Mouse (Mus musculus): ENCODE results near the gene Msantd1.
"Not testable (repeated sequence)": the region's sequence is repeated elsewhere in the genome, so short reads cannot be mapped to it uniquely, and the experiment has no call there.

Gene Msantd1

DNA sequence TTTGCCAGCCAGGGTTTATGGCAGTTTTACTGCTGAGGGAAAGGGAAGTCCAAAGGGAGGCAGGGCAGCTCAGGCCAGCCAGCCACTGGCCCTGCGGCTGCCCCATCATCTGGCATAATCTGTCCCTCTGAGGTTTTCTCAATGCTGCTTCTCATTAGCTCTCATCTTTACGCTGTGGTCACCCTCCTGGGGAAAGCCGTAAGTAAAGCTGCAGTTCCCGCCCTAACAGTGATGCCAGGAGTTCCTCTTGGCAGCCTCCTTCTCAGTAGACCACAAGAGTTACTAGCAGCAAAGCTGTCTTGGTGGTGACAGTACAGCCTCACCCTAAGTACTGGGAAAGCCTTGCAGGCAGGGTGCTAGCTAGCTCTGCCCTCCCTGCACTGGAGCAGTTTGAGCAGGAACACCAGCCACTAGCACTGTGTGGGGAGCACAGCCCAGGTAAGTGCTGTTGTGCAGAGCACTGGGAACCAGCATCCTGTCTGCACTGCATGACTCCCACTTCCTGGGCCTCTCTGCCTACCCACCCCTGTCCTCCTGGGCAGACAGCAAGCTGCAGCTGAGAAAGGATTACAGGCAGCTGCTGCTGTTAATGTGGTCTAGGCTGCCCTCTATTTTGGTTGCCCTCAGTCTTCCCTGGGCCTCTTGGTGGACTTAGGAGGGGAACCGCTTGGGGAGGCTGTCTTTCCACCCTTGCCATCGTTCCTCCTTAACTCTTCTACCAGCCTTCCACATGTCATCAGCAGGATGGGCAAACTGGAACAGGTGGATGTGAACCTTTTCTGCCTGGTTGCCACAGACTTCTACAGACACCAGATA lies at the start of gene Msantd1:
TSS of gene Msantd1 (plus strand) at position 103 of the 816 bp plus-strand sequence.
- no peak for DNase-seq (ENCODE audit: low spot score)

DNA sequence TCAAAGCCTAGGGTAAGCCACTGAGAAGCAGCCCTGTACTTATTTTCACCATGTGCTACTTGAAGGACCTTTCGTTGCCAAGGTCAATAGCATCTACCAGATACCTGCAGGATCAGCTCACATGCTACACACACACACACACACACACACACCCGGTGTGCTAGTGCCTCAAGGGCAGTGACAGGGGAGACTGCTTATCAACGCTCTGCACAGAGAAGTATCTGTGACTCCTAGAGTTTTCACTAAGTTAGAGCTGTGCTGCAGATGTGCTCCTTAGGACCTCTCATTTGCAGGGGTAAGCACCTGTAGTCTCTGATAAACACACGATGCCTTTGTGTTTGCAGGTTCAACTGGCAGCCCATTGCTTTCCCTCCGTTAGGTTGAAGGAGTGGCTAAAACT lies 42.4 kb upstream of the Msantd1 start:
- no peak for DNase-seq (ENCODE audit: low spot score)

- not testable (repeated sequence) for DNase-seq (ENCODE audit: low spot score)
Observed at GRCm38 (mm10) chr5:34880307-34880706, 27.5 kb upstream of the Msantd1 start.

GRCm38 (mm10) chr5:34881023-34881422 lies 26.8 kb upstream of the Msantd1 start:
- DNase-seq (ENCODE audit: low spot score), result no peak

DNA sequence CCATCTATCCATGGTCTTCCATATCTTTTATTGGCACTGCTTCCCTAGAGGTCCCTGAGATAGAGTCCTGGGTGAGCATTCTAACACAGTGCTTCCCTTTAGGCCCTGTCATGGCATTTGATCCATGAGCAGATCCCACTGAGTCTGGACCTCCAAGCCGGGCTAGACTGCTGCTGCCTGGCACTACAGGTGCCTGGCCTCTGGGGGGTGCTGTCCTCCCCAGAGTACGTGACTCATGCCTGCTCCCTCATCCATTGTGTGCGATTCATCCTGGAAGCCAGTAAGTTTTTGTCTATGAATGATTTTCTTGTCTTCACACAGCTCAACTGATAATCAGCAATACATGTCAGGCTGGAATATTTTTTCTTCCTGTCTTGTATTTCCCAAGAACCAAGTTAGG lies 22.6 kb upstream of the Msantd1 start:
- no peak for DNase-seq (ENCODE audit: low spot score)

DNA sequence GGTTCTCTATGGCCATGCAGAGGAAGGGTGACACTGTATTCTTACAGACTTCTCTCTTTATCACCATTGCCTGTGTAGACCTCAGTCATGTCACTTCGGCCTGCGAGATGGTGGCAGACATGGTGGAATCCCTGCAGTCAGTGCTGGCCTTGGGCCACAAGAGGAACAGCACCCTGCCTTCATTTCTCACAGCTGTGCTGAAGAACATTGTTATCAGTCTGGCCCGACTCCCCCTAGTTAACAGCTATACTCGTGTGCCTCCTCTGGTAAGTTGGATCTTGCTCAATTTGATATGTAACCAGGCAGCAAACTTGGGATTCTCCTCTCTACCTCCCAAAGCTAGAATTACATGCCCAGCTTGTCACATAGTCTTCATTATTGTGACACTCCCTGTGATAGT lies 18.6 kb upstream of the Msantd1 start:
- DNase-seq (ENCODE audit: low spot score), result no peak

DNA sequence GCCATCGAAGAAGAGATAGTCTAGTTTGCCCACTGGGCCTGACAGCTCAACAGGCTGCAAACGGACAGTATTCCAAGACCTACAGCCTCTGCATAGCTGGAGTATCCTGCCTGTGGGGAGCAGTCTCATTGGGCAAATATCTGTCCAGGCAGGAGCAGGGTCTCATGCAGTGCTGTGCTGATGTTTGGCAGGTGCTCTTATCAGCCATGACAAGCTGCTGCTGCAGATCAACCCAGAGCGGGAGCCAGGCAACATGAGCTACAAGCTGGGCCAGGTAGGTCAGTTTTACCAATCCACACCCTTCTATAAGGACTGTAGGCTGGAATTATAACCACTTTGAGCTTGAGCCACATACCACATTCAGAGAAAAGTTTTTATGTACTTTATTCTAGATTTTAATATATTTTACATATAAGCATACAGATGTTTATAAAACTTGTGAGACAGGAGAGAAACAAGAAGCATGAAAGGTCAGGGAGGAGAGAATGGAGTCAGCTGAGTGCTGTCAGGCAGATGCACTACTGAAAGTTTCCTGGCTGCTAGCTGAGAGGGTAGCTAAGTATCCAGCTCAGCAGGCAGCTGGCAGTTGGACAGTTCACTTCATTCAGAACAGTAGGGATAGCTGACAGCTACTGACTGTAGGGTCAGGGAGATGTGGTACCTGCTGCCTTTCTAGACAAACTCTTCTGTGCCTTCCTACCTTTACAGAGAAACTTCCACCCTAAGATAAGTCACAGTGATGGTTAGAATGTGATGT lies 10.9 kb upstream of the Msantd1 start:
- DNase-seq (ENCODE audit: low spot score), result no peak

DNA sequence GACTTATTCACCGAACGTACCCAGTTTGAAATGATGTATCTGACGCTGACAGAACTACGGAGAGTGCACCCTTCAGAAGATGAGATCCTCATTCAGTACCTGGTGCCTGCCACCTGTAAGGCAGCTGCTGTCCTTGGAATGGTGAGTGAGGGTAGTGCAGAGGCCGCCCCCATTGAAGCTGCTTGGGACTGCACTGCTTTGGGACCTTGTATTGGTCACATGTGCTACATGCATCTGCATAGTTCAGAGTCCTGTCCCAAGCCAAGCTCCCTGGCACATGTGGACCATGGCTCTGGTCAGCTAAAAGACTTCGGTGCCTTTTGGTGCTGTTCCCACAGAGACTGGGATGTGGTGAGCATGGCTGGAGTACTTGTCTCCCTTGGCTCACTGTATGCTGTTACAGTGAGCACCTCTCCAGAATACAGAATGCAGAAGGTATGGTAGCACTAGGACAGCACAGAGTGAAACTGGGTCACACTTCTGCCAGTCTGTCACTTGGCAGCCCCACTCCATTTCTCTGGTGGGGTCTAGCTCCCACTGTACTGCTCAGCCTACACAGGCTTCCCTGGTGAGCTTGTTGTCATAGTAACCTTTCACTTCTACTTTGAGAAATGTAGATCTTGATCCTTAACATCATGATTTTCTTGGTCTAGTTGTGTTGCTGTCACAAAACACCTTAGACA lies 7.9 kb upstream of the Msantd1 start:
- DNase-seq (ENCODE audit: low spot score), result no peak

DNA sequence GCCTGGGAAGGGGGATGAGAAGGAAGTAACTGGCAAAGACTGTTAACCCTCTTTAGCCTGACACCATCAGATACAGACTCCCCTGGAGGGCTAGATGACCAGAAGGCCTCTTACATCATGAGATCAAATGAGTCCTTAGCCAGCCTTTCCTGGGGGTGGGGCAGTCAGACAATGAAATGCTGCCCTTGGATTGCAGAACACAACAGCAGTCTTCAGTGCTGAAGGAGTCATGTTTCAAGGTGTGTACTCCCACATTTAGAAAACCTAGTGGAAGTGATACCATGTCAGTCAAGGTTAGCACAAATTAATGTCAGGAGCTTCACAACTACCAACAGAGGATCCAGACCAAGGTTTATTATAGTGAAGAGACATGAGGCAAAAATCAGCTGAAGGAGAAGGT lies 5.4 kb upstream of the Msantd1 start:
- no peak for DNase-seq (ENCODE audit: low spot score)

GRCm38 (mm10) chr5:34902811-34903385 lies 4.9 kb upstream of the Msantd1 start:
- DNase-seq (ENCODE audit: low spot score), result no peak

DNA sequence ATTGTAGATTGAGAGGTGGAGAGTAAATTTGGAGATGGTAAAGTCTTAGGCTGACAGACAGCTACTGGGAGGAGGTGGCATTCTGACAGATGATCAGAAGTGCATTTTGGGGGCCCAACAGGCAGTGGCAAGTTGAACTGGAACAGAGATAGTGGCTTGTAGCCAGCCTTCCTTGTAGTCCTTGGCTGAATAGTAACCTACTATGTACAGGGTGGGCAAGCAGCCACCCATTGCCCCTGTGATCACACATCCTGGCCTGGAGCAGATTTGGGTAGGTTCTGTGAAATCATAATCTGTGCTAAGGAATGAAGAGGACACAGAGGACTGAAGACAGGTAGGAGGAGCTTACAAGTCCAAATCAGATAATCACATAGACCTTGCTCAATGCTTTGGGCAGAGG lies 3.4 kb upstream of the Msantd1 start:
- no peak for DNase-seq (ENCODE audit: low spot score)

DNA sequence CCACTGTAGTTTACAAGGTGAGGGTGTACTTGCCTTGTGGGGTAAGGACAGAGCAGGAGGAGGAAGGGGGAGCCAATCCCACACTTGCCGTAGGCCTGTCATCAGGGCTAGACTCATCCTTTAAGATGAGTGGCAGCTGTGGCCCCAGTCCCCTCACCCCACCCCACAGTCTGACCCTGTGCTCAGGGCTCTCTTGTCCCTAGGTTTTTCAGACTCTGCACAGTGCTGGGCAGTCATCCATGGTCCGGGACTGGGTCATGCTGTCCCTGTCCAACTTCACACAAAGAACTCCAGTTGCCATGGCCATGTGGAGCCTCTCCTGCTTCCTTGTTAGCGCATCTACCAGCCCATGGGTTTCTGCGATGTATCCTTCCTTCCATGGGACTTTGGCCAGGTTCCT lies 582 bp upstream of the Msantd1 start:
- DNase-seq (ENCODE audit: low spot score), result peak; percentile 31

GRCm38 (mm10) chr5:34908726-34909633 lies 1.2 kb downstream of the Msantd1 start:
- no peak for DNase-seq (ENCODE audit: low spot score)

- DNase-seq (ENCODE audit: low spot score), result no peak
Observed at GRCm38 (mm10) chr5:34909634-34910503, 2.1 kb downstream of the Msantd1 start.

DNA sequence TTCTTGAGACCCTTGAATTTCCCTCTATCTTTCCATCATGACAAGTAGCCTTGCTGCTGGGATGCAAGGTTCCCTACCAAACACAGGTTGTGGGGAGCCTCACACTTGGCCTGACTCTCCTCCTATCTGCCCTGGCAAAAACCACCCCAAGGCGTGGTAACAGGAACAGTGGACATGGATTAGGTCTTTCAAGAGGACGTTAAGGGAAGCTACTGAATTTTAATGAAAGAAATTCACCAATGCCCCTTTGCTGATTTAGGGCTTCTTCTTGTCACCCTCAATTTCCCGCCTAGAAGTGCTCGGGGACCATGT lies 2.6 kb downstream of the Msantd1 start:
- DNase-seq (ENCODE audit: low spot score), result no peak

DNA sequence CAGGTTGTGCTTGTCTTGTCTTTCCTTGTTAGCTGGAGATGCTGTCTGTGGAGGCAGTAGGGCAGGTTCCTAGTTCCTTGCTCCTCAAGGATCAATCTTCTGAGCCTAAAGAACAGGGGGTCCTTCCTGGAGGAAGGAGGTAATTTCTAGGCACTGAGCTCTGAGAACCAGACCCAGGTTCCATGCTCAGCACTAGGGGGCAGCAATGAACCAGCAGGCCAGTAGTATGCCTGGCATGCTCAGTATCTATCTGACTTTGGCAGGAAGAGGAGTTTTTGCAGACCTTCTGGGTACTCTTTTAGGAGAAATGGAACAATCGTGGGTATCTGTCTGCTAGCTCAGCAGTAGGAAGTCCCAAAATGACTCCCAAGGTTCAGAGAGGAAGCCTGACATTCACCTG lies 8.0 kb downstream of the Msantd1 start:
- DNase-seq (ENCODE audit: low spot score), result no peak

DNA sequence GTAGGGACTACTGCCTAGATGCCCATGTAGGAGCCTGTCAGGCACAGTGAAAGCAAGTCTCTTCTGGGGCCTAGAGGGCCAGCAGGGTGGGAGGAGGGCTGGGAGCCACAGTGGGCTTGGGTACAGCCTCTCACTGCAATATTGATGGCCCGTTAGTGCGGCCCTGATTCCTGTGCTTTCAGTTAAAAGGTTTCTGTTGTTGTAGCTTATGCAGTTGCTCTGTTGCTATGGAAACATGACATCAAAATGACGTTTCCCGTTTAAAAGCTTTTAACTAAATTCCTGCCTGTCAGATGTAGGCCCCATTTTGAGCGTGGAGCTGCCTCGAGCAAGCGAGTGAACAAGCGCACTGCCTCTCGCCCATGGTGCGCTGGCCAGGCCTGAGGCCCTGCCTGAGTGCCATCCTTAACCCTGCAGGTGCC lies 9.4 kb downstream of the Msantd1 start:
- DNase-seq (ENCODE audit: low spot score), result no peak

DNA sequence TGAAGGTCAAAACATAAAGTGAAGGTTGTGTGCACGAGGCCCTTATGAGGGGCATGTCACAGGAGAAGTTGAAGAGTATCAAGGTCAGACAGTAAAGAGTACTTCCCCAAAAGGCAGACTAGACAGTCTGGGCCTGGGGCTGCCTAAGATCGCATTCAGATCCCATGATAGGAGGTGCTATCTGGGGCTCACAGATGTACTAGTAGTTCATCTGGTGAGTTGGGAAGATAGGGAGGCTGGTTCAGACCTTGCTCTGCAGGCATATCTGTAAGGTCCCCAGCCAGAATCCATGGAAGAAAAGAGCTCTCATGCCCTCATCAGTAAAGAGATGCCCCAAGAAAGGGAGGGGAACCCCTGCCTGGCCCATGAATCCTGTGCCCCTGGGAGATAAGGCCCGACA lies 11.0 kb downstream of the Msantd1 start:
- DNase-seq (ENCODE audit: low spot score), result no peak

- DNase-seq (ENCODE audit: low spot score), result no peak
Observed at GRCm38 (mm10) chr5:34922531-34922930, 14.7 kb downstream of the Msantd1 start.

DNA sequence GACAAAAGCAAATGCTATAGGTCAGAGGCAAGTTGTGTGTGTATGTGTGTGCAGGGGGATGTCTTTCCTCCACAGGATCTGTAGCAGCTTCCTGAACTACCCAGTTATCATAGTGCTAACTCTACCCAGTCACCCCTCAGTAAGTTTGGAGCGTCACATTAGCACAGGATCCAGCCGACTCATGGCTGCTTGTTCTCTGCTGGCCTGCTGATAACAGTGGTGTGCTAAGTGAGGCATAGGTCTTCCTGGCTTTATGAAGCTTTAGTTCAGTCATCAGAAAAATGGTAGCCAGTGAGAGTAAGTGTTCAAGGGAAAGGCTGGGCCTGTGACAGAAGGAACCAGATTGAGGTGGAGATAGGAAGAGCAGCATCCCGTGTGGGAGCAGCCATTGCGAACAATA lies 16.1 kb downstream of the Msantd1 start:
- no peak for DNase-seq (ENCODE audit: low spot score)

DNA sequence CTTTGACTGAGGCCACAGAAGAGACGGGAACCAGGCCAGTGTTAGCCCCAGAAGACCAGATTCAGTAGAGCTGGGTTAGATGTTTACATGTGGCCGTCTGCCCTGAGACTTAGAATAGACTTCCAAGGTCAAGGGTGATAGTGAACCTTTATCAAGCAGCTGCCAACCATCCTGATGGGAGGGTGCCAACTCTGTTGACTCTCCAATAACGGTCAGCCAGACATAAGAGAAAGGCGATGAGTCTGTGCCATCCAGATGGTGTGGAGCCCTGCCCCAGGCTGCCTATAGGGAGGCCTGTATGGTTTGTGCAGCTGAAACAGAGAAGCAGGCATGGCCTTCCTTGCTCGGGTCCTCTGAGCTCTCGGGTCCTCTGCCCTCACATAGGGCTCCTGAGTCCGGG lies 16.7 kb downstream of the Msantd1 start:
- peak; percentile 58 for DNase-seq (ENCODE audit: low spot score)

All from ovary, adult 18-20 months (tissue).